Mouse (Mus musculus) liver, embryonic 14.5 days (tissue): ENCODE measurements around the gene A230050P20Rik.
A peak's percentile ranks its signal among the peaks of the same experiment; 100 is the strongest.

Source experiments
- CTCF ChIP-seq: IDR thresholded peaks from 2 replicates; pipeline ENCODE4 v1.5.1; 2016; ENCODE audit warnings: antibody characterized with exemption, low read depth, control low read depth
- EP300 ChIP-seq: IDR thresholded peaks from 2 replicates; pipeline ENCODE4 v1.6.1; 2016; ENCODE audit warnings: antibody characterized with exemption, low read depth

DNA sequence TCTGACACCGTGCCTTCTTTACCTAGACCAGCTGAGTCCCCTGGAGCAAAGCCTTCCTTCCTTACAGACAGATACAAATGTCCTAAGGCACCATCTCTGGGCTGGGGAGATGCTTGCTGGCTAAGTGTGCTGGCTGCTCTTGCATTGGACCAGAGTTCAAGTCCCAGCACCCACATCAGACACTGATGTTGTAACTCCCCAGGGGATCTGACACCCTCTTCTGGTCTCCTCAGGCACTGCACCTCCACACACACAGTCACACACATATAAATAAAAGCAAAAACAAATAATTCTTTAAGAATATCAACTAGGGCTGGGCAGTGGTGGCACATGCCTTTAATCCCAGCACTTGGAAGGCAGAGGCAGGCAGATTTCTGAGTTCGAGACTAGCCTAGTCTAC lies 18.3 kb upstream of the A230050P20Rik start:
- TF ChIP-seq CTCF (0 out of 2 replicates have a peak, but pooled peaks have one; percentile 23), EP300 (no peak)
